Mouse (Mus musculus): ENCODE data around the gene Prickle4. TPM values are rescaled to one million over a fixed set of nuclear protein-coding genes. Genes with fewer than 3 reads are reported as not detected.

Prickle4 gene
- polyA plus RNA-seq, 1 experiment from 2014 or later = 0.52 TPM

DNA sequence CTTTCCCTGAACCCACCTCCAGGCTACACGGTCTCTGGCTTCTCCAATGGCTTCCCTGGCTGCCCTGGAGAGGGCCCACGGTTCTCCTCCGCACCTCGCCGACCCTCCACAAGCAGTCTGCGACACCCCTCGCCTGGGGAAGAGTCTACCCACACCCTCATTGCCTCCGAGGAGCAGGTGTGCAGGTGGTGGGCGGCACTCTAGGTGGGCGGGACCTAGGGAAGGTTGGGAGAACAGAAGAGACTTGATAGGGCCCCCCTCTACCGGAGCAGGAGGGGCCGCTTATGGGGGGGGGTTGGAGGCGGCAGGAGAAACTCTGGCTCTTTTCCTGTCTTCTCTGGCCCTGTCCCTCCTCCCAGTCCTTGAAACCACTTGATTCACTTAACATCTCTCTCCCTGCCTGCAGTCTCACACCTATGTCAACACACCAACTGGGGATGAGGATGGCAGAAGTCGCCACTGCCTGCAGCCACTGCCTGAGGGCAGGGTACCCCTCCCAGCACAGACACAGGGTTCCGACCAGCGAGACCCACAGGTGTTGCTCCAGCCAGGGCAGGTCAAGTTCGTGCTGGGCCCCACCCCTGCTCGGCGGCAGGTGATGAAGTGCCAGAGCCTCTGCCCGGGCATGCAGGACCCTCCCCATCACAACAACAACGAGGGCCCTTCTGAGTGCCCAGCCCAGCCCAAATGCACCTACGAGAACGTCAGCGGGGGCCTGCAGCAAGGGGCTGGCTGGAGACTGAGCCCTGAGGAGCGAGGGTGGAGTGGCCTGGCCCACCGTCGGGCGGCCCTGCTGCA, 8.2 kb upstream of the Prickle4 start:
- Histone ChIP-seq H3K4me1 (replicated peaks) (0 out of 2 replicates have a peak, but pooled peaks cover 2% of the 10 kb centered on the region), H3K27me3 (peaks cover 19% of the 10 kb centered on the region), H3K36me3 (peaks cover 59% of the 10 kb centered on the region), H3K4me2 (no peak overlapping the region), H3K9me3 (no peaks in the 10 kb centered on the region), H3K9ac (no peak overlapping the region), H3K27ac (no peak overlapping the region), H3K4me3 (no peak overlapping the region)
- WGBS = 46% methylated on average over 28 of the region's 28 CpGs
- no peak; the same call in 1 of the 2 replicates for ATAC-seq (ENCODE audit: low FRiP score)

DNA sequence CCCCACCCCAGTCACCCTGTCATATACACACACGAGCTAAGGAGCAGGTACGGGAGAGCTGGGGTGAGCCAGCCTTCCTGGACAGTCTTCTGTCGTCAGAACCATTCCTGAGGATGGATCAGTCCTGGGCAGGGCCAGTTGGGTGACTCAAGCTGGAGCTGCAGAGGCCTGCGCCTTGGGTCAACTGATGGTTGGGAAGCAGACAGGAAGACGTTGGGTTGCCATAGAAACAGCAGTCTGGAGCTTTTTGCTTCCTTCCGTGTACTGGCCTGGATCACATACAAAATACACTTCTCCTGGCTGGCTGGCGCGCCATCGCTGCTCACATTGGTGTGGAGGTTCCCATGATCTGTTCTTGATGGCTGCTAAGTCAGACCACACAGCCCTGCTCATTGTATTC, 7.3 kb upstream of the Prickle4 start:
- Histone ChIP-seq H3K4me2 (no peak overlapping the region), H3K4me3 (no peak overlapping the region), H3K9me3 (no peaks in the 10 kb centered on the region), H3K9ac (no peak overlapping the region), H3K4me1 (replicated peaks) (0 out of 2 replicates have a peak, but pooled peaks cover 2% of the 10 kb centered on the region), H3K36me3 (peaks cover 59% of the 10 kb centered on the region), H3K27me3 (peaks cover 19% of the 10 kb centered on the region), H3K27ac (no peak overlapping the region)
- no peak for ATAC-seq (ENCODE audit: low FRiP score)
- WGBS = 72% methylated on average over 9 of the region's 9 CpGs

DNA sequence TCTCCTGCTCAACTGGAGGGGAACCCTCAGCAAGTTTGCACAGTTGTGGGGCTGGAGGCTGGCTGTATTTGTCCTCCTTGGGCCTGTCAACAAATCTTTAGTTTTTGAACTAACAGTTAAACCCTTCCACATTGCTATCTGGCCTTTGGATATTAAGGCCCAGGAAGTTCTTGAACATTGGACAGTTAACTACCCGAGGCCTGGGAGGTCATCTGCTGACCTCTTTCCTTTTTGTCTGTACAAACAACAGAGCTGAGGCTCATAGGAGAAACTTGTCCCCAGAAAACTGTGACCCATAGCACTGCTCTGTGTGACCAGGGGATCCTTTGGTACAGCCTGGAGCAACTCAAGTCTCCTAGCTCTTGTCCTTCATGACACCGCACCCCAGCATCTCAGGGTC, 4.5 kb upstream of the Prickle4 start:
- Histone ChIP-seq H3K4me3 (no peak overlapping the region), H3K4me1 (replicated peaks) (peaks cover 12% of the 10 kb centered on the region), H3K9me3 (no peaks in the 10 kb centered on the region), H3K4me2 (no peak overlapping the region), H3K27ac (no peak overlapping the region), H3K36me3 (peaks cover 52% of the 10 kb centered on the region), H3K9ac (no peak overlapping the region), H3K27me3 (peaks cover 19% of the 10 kb centered on the region)
- 77% methylated on average over 2 of the region's 2 CpGs for WGBS
- ATAC-seq (ENCODE audit: low FRiP score) = no peak

DNA sequence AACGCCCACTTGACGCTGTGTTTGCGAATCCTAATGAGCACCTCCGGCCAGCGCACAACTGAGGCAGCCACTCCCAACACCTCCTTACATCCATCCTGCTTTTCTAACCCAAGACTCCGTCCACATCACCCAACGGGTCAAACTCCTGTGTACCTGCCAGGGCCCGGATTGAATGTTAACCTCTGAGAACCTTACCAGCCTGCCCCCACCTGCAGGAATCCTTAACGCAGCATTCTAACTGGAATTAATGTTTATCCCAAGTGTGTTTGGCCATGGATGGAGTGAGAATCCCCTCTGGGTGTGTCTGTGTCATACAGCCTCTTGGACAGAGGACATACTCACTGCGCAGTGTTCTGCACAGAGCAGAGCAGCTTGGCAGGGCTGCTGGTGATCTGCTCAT, 3.6 kb upstream of the Prickle4 start:
- H3K27ac ChIP-seq = no peak overlapping the region
- peaks cover 44% of the 10 kb centered on the region for H3K36me3 ChIP-seq
- H3K4me2 ChIP-seq = no peak overlapping the region
- H3K4me3 ChIP-seq = no peak overlapping the region
- WGBS = 88% methylated on average over 10 of the region's 10 CpGs
- peaks cover 21% of the 10 kb centered on the region for H3K27me3 ChIP-seq
- no peak for ATAC-seq (ENCODE audit: low FRiP score)
- H3K4me1 ChIP-seq (replicated peaks) = peaks cover 17% of the 10 kb centered on the region
- no peaks in the 10 kb centered on the region for H3K9me3 ChIP-seq
- no peak overlapping the region for H3K9ac ChIP-seq

DNA sequence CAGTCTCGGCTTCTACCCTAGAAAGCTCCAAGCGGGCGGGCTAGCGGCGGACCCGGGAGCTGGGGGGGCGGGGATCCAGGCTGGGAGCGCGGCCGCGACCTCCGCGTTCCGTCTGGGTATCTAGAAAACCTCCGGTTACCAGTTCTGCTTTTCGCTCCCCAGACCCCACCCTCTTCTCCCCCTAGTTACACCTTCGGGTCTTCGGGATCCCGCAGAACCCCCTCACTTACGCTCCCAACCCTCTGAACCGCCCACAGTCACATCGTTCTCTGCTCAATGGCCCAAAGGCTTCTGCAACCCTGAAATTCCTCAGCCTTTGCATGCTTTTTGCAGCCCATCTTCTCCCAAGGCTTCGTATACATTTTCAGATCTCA, 788 bp upstream of the Prickle4 start:
- no peaks in the 10 kb centered on the region for H3K9me3 ChIP-seq
- H3K4me1 ChIP-seq (replicated peaks) = peaks cover 19% of the 10 kb centered on the region
- H3K4me3 ChIP-seq = peak overlapping the region; percentile 75
- H3K27me3 ChIP-seq = peaks cover 21% of the 10 kb centered on the region
- H3K27ac ChIP-seq = peak overlapping the region; percentile 83
- no peak; the same call in 1 of the 2 replicates for ATAC-seq (ENCODE audit: low FRiP score)
- peak overlapping the region; percentile 72 for H3K4me2 ChIP-seq
- H3K36me3 ChIP-seq = peaks cover 19% of the 10 kb centered on the region
- peak overlapping the region; percentile 93 for H3K9ac ChIP-seq
- under 1% methylated on average over 21 of the region's 23 CpGs for WGBS

DNA sequence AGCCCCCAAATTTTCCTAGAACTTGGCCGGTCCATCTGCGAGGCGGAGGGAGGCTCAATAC, 264 bp downstream of the Prickle4 start, which contains the start of gene Gm21981:
Gene Gm21981 (minus strand): TSS at position 14 of the 61 bp plus-strand sequence.
- ATAC-seq (ENCODE audit: low FRiP score) = no peak
- H3K4me2 ChIP-seq = peak within 1 kb of the TSS; percentile 72
- 0% methylated on average over 3 of the region's 3 CpGs for WGBS
- peaks cover 26% of the 10 kb centered on the region for H3K27me3 ChIP-seq
- peak within 1 kb of the TSS; percentile 93 for H3K9ac ChIP-seq
- peak within 1 kb of the TSS; percentile 75 for H3K4me3 ChIP-seq
- H3K27ac ChIP-seq = peak within 1 kb of the TSS; percentile 83
- no peaks in the 10 kb centered on the region for H3K9me3 ChIP-seq
- peaks cover 8% of the 10 kb centered on the region for H3K36me3 ChIP-seq
- H3K4me1 ChIP-seq (replicated peaks) = peaks cover 30% of the 10 kb centered on the region

DNA sequence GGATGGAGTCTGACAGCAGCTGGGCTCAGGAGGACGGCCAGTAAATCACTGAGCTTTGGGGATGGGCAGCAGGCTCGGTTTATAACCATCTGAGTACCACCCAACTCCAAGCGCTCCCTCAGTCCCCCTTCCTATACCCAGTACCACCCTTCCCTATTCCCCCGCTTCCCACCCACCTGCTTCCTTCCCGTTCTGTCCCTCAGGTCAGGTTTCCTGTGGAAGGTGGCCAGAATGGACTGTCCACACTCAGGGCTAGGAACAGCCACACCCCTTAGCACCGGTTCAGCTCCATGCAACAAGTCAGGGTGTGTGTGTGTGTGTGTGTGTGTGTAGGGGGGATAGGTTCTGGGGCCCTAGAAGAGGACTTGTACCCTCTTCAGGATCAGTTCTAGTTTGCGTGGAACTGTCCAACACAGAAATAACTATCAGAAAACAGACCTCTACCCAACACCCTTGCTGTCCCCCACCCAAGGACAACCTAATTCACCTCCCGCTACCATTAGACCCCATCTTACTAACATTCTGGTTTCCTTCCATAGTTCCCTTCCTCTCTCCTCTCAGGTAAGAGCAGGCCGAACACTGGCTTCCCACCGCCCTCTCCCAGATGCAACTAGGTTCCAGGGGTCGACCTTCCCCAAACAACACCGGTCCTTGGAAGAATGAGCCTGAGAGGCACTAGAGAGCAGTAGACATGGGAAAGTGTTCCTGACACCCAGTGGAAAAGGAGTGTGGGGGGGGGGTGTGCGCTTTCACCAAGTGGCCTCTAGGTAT, 680 bp downstream of the Prickle4 start:
- Histone ChIP-seq H3K9me3 (no peaks in the 10 kb centered on the region), H3K36me3 (peaks cover 4% of the 10 kb centered on the region; the same call in 1 of the 2 replicates), H3K9ac (peak overlapping the region; percentile 93), H3K4me1 (replicated peaks) (peaks cover 34% of the 10 kb centered on the region), H3K27ac (peak overlapping the region; percentile 83), H3K4me3 (peak overlapping the region; percentile 75), H3K27me3 (peaks cover 26% of the 10 kb centered on the region), H3K4me2 (peak overlapping the region; percentile 72)
- 41% methylated on average over 12 of the region's 13 CpGs for WGBS
- no peak for ATAC-seq (ENCODE audit: low FRiP score)

DNA sequence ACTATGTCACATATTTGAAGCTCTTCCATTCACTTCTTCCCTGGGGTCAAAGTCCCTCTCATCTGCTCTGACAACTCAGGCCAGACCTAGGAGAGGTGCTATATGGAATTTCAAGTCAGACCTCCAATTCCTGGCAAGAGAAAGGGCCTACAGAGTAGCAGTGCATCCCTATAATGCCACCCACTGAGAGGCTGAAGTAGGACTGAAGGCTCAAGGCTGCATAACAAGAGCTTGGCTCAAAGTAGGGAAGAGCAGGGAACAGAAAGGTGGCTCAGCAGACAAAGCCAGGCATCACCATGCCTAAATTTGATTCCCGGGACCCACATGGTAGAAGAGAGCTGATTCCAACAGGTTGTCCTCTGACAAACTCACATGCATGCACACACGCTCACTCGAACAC, 2.9 kb downstream of the Prickle4 start:
- ATAC-seq (ENCODE audit: low FRiP score) = no peak
- Histone ChIP-seq H3K9ac (no peak overlapping the region), H3K27ac (no peak overlapping the region), H3K4me2 (no peak overlapping the region), H3K9me3 (no peaks in the 10 kb centered on the region), H3K36me3 (no peaks in the 10 kb centered on the region), H3K4me1 (replicated peaks) (peaks cover 42% of the 10 kb centered on the region), H3K4me3 (no peak overlapping the region), H3K27me3 (peaks cover 26% of the 10 kb centered on the region)
- 85% methylated on average over 3 of the region's 3 CpGs for WGBS

DNA sequence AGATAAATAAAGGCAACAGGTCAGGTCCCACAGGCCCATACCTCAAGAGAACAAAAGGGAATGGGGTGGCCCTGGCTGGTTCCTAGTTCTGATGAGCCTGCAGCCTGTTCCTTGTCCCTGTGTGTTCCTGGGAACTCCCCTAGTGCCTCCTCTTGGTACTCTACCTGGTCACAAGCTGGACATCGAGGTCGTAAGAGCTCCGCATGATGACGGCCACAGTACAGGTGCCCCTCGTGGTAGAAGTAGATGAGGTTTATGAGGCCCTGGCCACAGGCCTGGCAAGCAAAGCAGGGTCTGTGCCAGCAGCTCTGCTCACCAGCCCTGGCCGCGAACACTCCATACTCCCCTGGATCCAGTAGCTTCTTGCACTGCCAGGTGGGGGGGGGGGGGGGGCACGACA, 4.6 kb downstream of the Prickle4 start:
- H3K27me3 ChIP-seq = peaks cover 26% of the 10 kb centered on the region
- H3K9me3 ChIP-seq = no peaks in the 10 kb centered on the region
- no peak overlapping the region for H3K9ac ChIP-seq
- H3K27ac ChIP-seq = no peak overlapping the region
- ATAC-seq (ENCODE audit: low FRiP score) = no peak
- H3K4me1 ChIP-seq (replicated peaks) = peaks cover 43% of the 10 kb centered on the region
- H3K4me2 ChIP-seq = peak overlapping the region; percentile 77
- peaks cover 13% of the 10 kb centered on the region for H3K36me3 ChIP-seq
- H3K4me3 ChIP-seq = peak overlapping the region; percentile 72
- WGBS = 83% methylated on average over 8 of the region's 8 CpGs

DNA sequence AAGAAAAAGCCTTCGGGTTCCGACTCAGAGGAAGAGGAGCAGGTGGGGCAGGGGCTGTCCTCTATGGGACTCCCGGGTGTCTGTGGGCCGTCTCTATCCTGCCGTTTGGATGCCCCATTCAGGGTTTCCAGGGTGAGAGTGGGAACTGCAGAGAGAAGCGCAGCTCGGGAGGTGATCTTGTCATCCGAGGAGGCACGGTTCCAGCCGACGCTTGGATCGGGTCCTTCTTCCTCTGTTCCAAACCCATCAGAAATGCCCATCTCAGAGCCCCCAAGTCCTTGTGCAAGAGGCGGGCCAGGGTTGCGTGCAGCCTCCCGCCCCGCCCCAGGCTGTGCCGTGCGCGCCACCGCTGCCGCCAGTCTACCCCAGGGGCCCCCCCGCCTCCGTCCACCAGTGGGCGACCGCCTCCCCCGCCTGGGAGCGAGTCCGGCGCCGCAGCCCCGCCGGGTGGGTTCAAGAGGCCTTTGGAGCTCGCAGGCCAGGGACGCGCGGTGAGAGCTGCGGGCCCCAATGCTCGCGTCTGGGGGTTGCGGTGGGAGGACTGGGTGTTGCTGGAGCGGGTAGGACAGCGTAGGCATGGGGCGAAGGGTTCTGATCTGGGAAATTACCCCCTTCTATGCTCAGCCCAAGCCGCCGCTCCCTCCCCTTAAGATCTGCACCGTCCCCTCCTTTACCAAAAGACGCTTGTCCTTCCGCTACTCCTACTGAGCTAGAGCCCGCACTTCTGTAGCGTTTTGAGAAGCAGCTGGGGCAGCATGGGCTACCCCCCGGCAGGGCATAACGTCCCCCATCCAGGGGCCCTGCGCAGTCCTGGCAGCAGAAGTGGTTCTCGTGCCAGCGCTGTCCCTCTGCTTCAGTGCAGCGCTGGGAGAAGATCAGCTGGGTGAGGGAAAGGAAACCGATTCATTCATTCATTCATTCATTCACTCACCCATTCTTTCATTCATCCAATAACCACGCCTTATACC, 5.6 kb downstream of the Prickle4 start, which contains the start of gene Frs3:
Gene Frs3 (plus strand): TSS at position 423 of the 968 bp plus-strand sequence.
- Histone ChIP-seq H3K9me3 (no peaks in the 10 kb centered on the region), H3K27me3 (peaks cover 26% of the 10 kb centered on the region), H3K4me1 (replicated peaks) (peaks cover 37% of the 10 kb centered on the region), H3K27ac (peak within 1 kb of the TSS; percentile 91), H3K4me3 (peak within 1 kb of the TSS; percentile 72), H3K36me3 (peaks cover 23% of the 10 kb centered on the region), H3K4me2 (peak within 1 kb of the TSS; percentile 77), H3K9ac (peak within 1 kb of the TSS; percentile 90)
- under 1% methylated on average over 57 of the region's 58 CpGs for WGBS
- ATAC-seq (ENCODE audit: low FRiP score) = peak; percentile 62

DNA sequence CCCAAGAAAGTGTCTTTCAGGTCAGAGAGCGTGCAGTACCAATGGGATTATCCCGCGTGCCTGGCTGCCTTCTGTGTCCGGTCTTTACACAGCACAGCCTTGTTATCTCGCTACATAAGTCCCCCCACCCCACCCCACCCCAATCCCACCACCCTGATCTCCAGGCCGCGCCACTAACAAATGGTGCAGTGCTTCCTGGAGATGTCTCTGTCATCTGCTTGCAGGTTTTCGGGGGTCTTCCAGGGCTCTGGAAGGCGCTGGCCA, 6.3 kb downstream of the Prickle4 start, which contains the start of gene Tomm6:
Gene Tomm6 (minus strand): TSS at position 43 of the 264 bp plus-strand sequence.
- no peaks in the 10 kb centered on the region for H3K9me3 ChIP-seq
- H3K4me3 ChIP-seq = peak within 1 kb of the TSS; percentile 72
- peaks cover 29% of the 10 kb centered on the region for H3K36me3 ChIP-seq
- peaks cover 21% of the 10 kb centered on the region for H3K27me3 ChIP-seq
- ATAC-seq (ENCODE audit: low FRiP score) = no peak
- peaks cover 34% of the 10 kb centered on the region for H3K4me1 ChIP-seq (replicated peaks)
- 0% methylated on average over 9 of the region's 9 CpGs for WGBS
- peak within 1 kb of the TSS; percentile 90 for H3K9ac ChIP-seq
- peak within 1 kb of the TSS; percentile 91 for H3K27ac ChIP-seq
- H3K4me2 ChIP-seq = peak within 1 kb of the TSS; percentile 77

Measured in hindbrain, embryonic 13.5 days (tissue).